ENCODE assay signal across 9 mouse cellular contexts in genomic region chr9:106675480-106675879, GRCm38 (mm10). TPM values are rescaled to one million over a fixed set of nuclear protein-coding genes. Genes with fewer than 3 reads are reported as not detected.
DNase-seq lines count a peak whose midpoint lies in the region; ATAC-seq and TF ChIP-seq lines count a peak whose summit lies in the region.
"Had no signal": no experiment of that assay in that cellular context is flagged by ENCODE, and none has a peak within 500 bp of the region (broad histone marks: within the 10 kb centered on the region; RNA-seq: fewer than 3 reads in every experiment).

No protein-coding gene starts in this region.

- no peaks in the 10 kb centered on the region for H3K9me3 ChIP-seq in CH12.LX (replicated peaks; ENCODE audit: low read length)
- no peaks in the 10 kb centered on the region for H3K9me3 ChIP-seq in forebrain, embryonic 11.5 days (ENCODE audit: control insufficient read depth, low read length)
- H3K9me3 ChIP-seq in liver, embryonic 16.5 days (replicated peaks; ENCODE audit: control insufficient read depth, low read length), result no peaks in the 10 kb centered on the region
- H3K9me3 ChIP-seq in neural tube, embryonic 15.5 days (replicated peaks), result no peaks in the 10 kb centered on the region
- H3K9me3 ChIP-seq: heart, embryonic 13.5 days had no signal

- H3K4me3 ChIP-seq in CH12.LX (replicated peaks in 1 of 3; ENCODE audit: low read depth in 2 of 3, low read length in 2 of 3, poor library complexity in 1 of 3), result no peak overlapping the region
- no peak overlapping the region for H3K4me3 ChIP-seq in forebrain, embryonic 11.5 days (ENCODE audit: low read depth, low read length)
- H3K4me3 ChIP-seq in liver, embryonic 16.5 days (ENCODE audit: low read depth, low read length), result no peak overlapping the region
- no peak overlapping the region for H3K4me3 ChIP-seq in neural tube, embryonic 15.5 days (replicated peaks)
- peak overlapping the region; percentile 47; the same call in 1 of the 2 replicates for H3K4me3 ChIP-seq in testis, adult 2 months (ENCODE audit: control insufficient read depth, low read depth, low read length)
- H3K4me3 ChIP-seq: heart, embryonic 13.5 days had no signal

- in situ Hi-C loops in CH12.LX (cut with MboI; ENCODE audit: low pct_ligation_motif_present, low pct_unique_long_range_greater_than_20kb, low sequenced_read_pairs), result no loop called here

- dilution Hi-C loops in CH12.LX (cut with MboI; ENCODE audit: extremely low pct_ligation_motif_present, extremely low pct_unique_long_range_greater_than_20kb, low sequenced_read_pairs), result loop anchor here (25.0 kb wide), 1 partner anchor 112 kb away; the partner anchor contains the start of gene Rad54l2

- DNase-seq in CH12.LX (ENCODE audit: extremely low read depth), result peak; percentile 72
- DNase-seq in c-Kit-positive CD71-negative TER-119-negative erythroid progenitor cells, embryonic 14.5 days (ENCODE audit: low read depth), result peak; percentile 71
- peak; percentile 82 for DNase-seq in forebrain, embryonic 11.5 days (ENCODE audit: low spot score)
- peak; percentile 55 for DNase-seq in heart, postnatal 25 days (ENCODE audit: low spot score)
- peak; percentile 61 for DNase-seq in large intestine, adult 2 months (ENCODE audit: low read depth, low spot score)

- TF ChIP-seq EP300 in CH12.LX (IDR thresholded peaks at IDR 0.05; ENCODE audit: low read length), result no peak

- no peak for TF ChIP-seq POLR2A in CH12.LX (IDR thresholded peaks at IDR 0.05; ENCODE audit: low read depth, low read length)
- TF ChIP-seq POLR2A in testis, adult 2 months (IDR thresholded peaks at IDR 0.05; ENCODE audit: control insufficient read depth, low read depth, low read length), result no peak

- H3K27ac ChIP-seq in CH12.LX (ENCODE audit: insufficient read depth, low read depth), result no peak overlapping the region
- H3K27ac ChIP-seq in forebrain, embryonic 11.5 days (ENCODE audit: low read depth, low read length), result no peak overlapping the region
- H3K27ac ChIP-seq in liver, embryonic 16.5 days (ENCODE audit: low read length), result no peak overlapping the region
- H3K27ac ChIP-seq in neural tube, embryonic 15.5 days (replicated peaks), result no peak overlapping the region
- H3K27ac ChIP-seq in testis, adult 2 months (ENCODE audit: control insufficient read depth, insufficient read depth, low read depth, low read length), result no peak overlapping the region
- H3K27ac ChIP-seq: heart, embryonic 13.5 days had no signal

- 0% methylated on average over 1 of the region's 1 CpGs for WGBS in forebrain, embryonic 11.5 days
- 0% methylated on average over 1 of the region's 1 CpGs for WGBS in large intestine, adult 2 months
- WGBS in liver, embryonic 16.5 days (ENCODE audit: insufficient replicate concordance), result 2% methylated on average over 1 of the region's 1 CpGs
- WGBS in neural tube, embryonic 15.5 days, result 0% methylated on average over 1 of the region's 1 CpGs

- no peaks in the 10 kb centered on the region for H3K79me2 ChIP-seq in CH12.LX (replicated peaks; ENCODE audit: control insufficient read depth, extremely low read depth, insufficient read depth, poor library complexity, severe bottlenecking)

- TF ChIP-seq CTCF in CH12.LX (conservative IDR thresholded peaks at IDR 0.05 in 1 of 2, IDR thresholded peaks at IDR 0.05 in 1 of 2; ENCODE audit: low read depth in 2 of 2, low read length in 2 of 2), result peak; percentile 92 to 99
- peak; percentile 71; the same call in 1 of the 2 replicates for TF ChIP-seq CTCF in testis, adult 2 months (IDR thresholded peaks at IDR 0.05; ENCODE audit: control insufficient read depth, insufficient read depth, insufficient replicate concordance, low read depth, low read length)

- TF ChIP-seq RAD21 in CH12.LX (IDR thresholded peaks at IDR 0.05; ENCODE audit: low read depth, low read length), result peak; percentile 97

- no peaks in the 10 kb centered on the region for H3K27me3 ChIP-seq in CH12.LX (replicated peaks)
- H3K27me3 ChIP-seq in forebrain, embryonic 11.5 days (ENCODE audit: control insufficient read depth, insufficient read depth, low read length), result no peaks in the 10 kb centered on the region
- H3K27me3 ChIP-seq in liver, embryonic 16.5 days (ENCODE audit: control insufficient read depth, insufficient read depth, low read depth, low read length), result no peaks in the 10 kb centered on the region
- H3K27me3 ChIP-seq in neural tube, embryonic 15.5 days (replicated peaks), result no peaks in the 10 kb centered on the region
- no peaks in the 10 kb centered on the region for H3K27me3 ChIP-seq in testis, adult 2 months (ENCODE audit: control insufficient read depth, insufficient read depth, low read length)
- H3K27me3 ChIP-seq: heart, embryonic 13.5 days had no signal

- H3K4me1 ChIP-seq in CH12.LX (ENCODE audit: control insufficient read depth in 1 of 2, insufficient read depth in 2 of 2), result peaks cover 0 to 27% of the 10 kb centered on the region in 2 experiments; a peak in 1 of 4 replicates
- no peaks in the 10 kb centered on the region for H3K4me1 ChIP-seq in forebrain, embryonic 11.5 days (replicated peaks; ENCODE audit: control insufficient read depth, insufficient read depth, low read length)
- peaks cover 9% of the 10 kb centered on the region for H3K4me1 ChIP-seq in liver, embryonic 16.5 days (ENCODE audit: control insufficient read depth, low read depth, low read length)
- H3K4me1 ChIP-seq in neural tube, embryonic 15.5 days, result no peaks in the 10 kb centered on the region
- no peaks in the 10 kb centered on the region for H3K4me1 ChIP-seq in testis, adult 2 months (ENCODE audit: control insufficient read depth, insufficient read depth, low read length)

- intact Hi-C loops in heart, postnatal 25 days (cut with DNase I), result loop anchor here (5.0 kb wide), 1 partner anchor 212 kb away; the partner anchor contains the start of gene Rbm15b

- peaks cover 31 to 91% of the 10 kb centered on the region in 2 experiments for H3K36me3 ChIP-seq in CH12.LX (replicated peaks in 1 of 2; ENCODE audit: control insufficient read depth in 1 of 2, insufficient read depth in 1 of 2, low read length in 1 of 2)
- H3K36me3 ChIP-seq in forebrain, embryonic 11.5 days (ENCODE audit: control insufficient read depth, insufficient read depth, low read length), result no peaks in the 10 kb centered on the region
- no peaks in the 10 kb centered on the region for H3K36me3 ChIP-seq in liver, embryonic 16.5 days (ENCODE audit: control insufficient read depth, insufficient read depth)
- H3K36me3 ChIP-seq in neural tube, embryonic 15.5 days, result peaks cover 46% of the 10 kb centered on the region
- peaks cover 2% of the 10 kb centered on the region; the same call in 1 of the 2 replicates for H3K36me3 ChIP-seq in testis, adult 2 months (ENCODE audit: control insufficient read depth, insufficient read depth, low read length)

- peak; percentile 78; the same call in 1 of the 2 replicates for ATAC-seq in forebrain, embryonic 11.5 days (replicated peaks; ENCODE audit: low FRiP score)
- ATAC-seq in liver, embryonic 16.5 days (ENCODE audit: low read depth), result peak; percentile 49; the same call in 1 of the 2 replicates
- peak; percentile 78 for ATAC-seq in neural tube, embryonic 15.5 days (ENCODE audit: low FRiP score)

- H3K9ac ChIP-seq in CH12.LX (ENCODE audit: insufficient read depth, low read depth), result no peak overlapping the region
- H3K9ac ChIP-seq in forebrain, embryonic 11.5 days (ENCODE audit: low read length), result no peak overlapping the region
- no peak overlapping the region for H3K9ac ChIP-seq in liver, embryonic 16.5 days (ENCODE audit: low read depth, low read length)
- no peak overlapping the region for H3K9ac ChIP-seq in neural tube, embryonic 15.5 days (replicated peaks)
- H3K9ac ChIP-seq: heart, embryonic 13.5 days had no signal

- no peak overlapping the region for H3K4me2 ChIP-seq in CH12.LX (ENCODE audit: insufficient read depth, low read depth, poor library complexity, severe bottlenecking)
- no peak overlapping the region for H3K4me2 ChIP-seq in forebrain, embryonic 11.5 days (ENCODE audit: low read depth, low read length, severe bottlenecking)
- no peak overlapping the region for H3K4me2 ChIP-seq in liver, embryonic 16.5 days (ENCODE audit: low read depth, low read length)
- H3K4me2 ChIP-seq in neural tube, embryonic 15.5 days, result no peak overlapping the region
- H3K4me2 ChIP-seq: heart, embryonic 13.5 days had no signal

TF ChIP-seq in CH12.LX, 34 proteins besides CTCF, POLR2A, EP300 and RAD21 (continues in another document):
- TF ChIP-seq ZKSCAN1 (IDR thresholded peaks at IDR 0.05; ENCODE audit: borderline replicate concordance, low read depth, low read length), result no peak
- peak; percentile 78 for TF ChIP-seq SMC3 (IDR thresholded peaks at IDR 0.05; ENCODE audit: low read depth, low read length)

RNA-seq across cellular contexts. Expression of gene Tex264, which starts 10.2 kb away (rescaled TPM):
- 33.6 and 45.3 TPM in 2 replicates for total RNA-seq in CH12.LX (2012; rRNA removed)
- 30.9 and 34.3 TPM in 2 replicates for total RNA-seq in CH12.LX (2014; rRNA removed)
- polyA plus RNA-seq in CH12.LX (2012; ENCODE audit: insufficient read length, low read depth), result 45.2 and 54.8 TPM in 2 replicates
- polyA plus RNA-seq in forebrain, embryonic 11.5 days (2014; fragmentation: Nextera tagmentation; extraction: Ambion mirVana), result 29.2 and 31.9 TPM in 2 replicates
- 10 to 100 TPM; 41.7 to 44.0 TPM for total RNA-seq in heart, postnatal 25 days (2021)
- 65.6 and 68.0 TPM in 2 replicates for polyA plus RNA-seq in large intestine, adult 2 months (2012; rRNA removed)
- polyA plus RNA-seq in liver, embryonic 16.5 days (2015; fragmentation: Nextera tagmentation; extraction: Ambion mirVana), result 15.4 and 17.8 TPM in 2 replicates
- 72.2 and 83.3 TPM in 2 replicates for polyA plus RNA-seq in neural tube, embryonic 15.5 days (2015; fragmentation: Nextera tagmentation; extraction: Ambion mirVana)
- polyA plus RNA-seq in testis, adult 2 months (2012; rRNA removed), result 82.9 and 84.7 TPM in 2 replicates

RNA-seq across cellular contexts. Expression of gene Grm2, which starts 19.6 kb away (rescaled TPM):
- total RNA-seq in CH12.LX (2012; rRNA removed), result not detected in 2 replicates
- total RNA-seq in CH12.LX (2014; rRNA removed), result not detected in 2 replicates
- polyA plus RNA-seq in CH12.LX (2012; ENCODE audit: insufficient read length, low read depth), result not detected in 2 replicates
- polyA plus RNA-seq in forebrain, embryonic 11.5 days (2014; fragmentation: Nextera tagmentation; extraction: Ambion mirVana), result 3.3 TPM in 2 replicates
- total RNA-seq in heart, postnatal 25 days (2021), result not detected
- 0.16 and 0.25 TPM in 2 replicates for polyA plus RNA-seq in large intestine, adult 2 months (2012; rRNA removed)
- not detected in 2 replicates for polyA plus RNA-seq in liver, embryonic 16.5 days (2015; fragmentation: Nextera tagmentation; extraction: Ambion mirVana)
- polyA plus RNA-seq in neural tube, embryonic 15.5 days (2015; fragmentation: Nextera tagmentation; extraction: Ambion mirVana), result 4.9 and 6.4 TPM in 2 replicates
- polyA plus RNA-seq in testis, adult 2 months (2012; rRNA removed), result 0.22 and 0.30 TPM in 2 replicates
- polyA plus RNA-seq: heart, embryonic 13.5 days had no signal

RNA-seq across cellular contexts. Expression of gene Iqcf6, which starts 49.1 kb away (rescaled TPM):
- not detected in 2 replicates for total RNA-seq in CH12.LX (2012; rRNA removed)
- total RNA-seq in CH12.LX (2014; rRNA removed), result not detected in 2 replicates
- polyA plus RNA-seq in CH12.LX (2012; ENCODE audit: insufficient read length, low read depth), result not detected in 2 replicates
- polyA plus RNA-seq in forebrain, embryonic 11.5 days (2014; fragmentation: Nextera tagmentation; extraction: Ambion mirVana), result not detected in 2 replicates
- not detected for total RNA-seq in heart, postnatal 25 days (2021)
- not detected in 2 replicates for polyA plus RNA-seq in large intestine, adult 2 months (2012; rRNA removed)
- not detected in 2 replicates for polyA plus RNA-seq in liver, embryonic 16.5 days (2015; fragmentation: Nextera tagmentation; extraction: Ambion mirVana)
- polyA plus RNA-seq in neural tube, embryonic 15.5 days (2015; fragmentation: Nextera tagmentation; extraction: Ambion mirVana), result not detected in 2 replicates
- polyA plus RNA-seq in testis, adult 2 months (2012; rRNA removed), result 85.6 and 87.2 TPM in 2 replicates
- polyA plus RNA-seq: heart, embryonic 13.5 days had no signal

Comparison
In these comparisons a context has a peak if more than half of its experiments do, and no peak if none do; other contexts are left out.
1. RNA of gene Iqcf6, which starts 49.1 kb away (polyA plus RNA-seq): 85.6 to 87.2 TPM in testis, adult 2 months; not detected in CH12.LX, not detected in forebrain, embryonic 11.5 days, not detected in large intestine, adult 2 months, not detected in liver, embryonic 16.5 days and not detected in neural tube, embryonic 15.5 days; every median in the first group is over 10 times any median in the second.
2. Peak in every context shown above with its lines, with median percentiles within 50 percentile points of each other: DNase-seq and ATAC-seq.